Comparison of ENCODE assay signal across 7 mouse cellular contexts in genomic region chr8:84774473-84774911, GRCm38 (mm10). TPM values are rescaled to one million over a fixed set of nuclear protein-coding genes. Genes with fewer than 3 reads are reported as not detected.
DNase-seq lines count a peak whose midpoint lies in the region; ATAC-seq and TF ChIP-seq lines count a peak whose summit lies in the region.

No protein-coding gene starts in this region.

- H3K9ac ChIP-seq in heart, adult 2 months (ENCODE audit: low read depth, low read length): 0 out of 2 replicates have a peak overlapping the region, but pooled peaks have one; percentile 8
- H3K9ac ChIP-seq in neural tube, embryonic 12.5 days: no peak overlapping the region

- no peaks in the 10 kb centered on the region for H3K36me3 ChIP-seq in spleen, adult 2 months (ENCODE audit: control insufficient read depth, insufficient read depth, low read length)
- no peaks in the 10 kb centered on the region for H3K36me3 ChIP-seq in heart, adult 2 months (ENCODE audit: control insufficient read depth, insufficient read depth, low read length)
- H3K36me3 ChIP-seq in neural tube, embryonic 12.5 days: no peaks in the 10 kb centered on the region

- no peak for DNase-seq in spleen, adult 2 months (ENCODE audit: low read depth in 1 of 2, low spot score in 2 of 2)
- no peak for DNase-seq in spleen, adult 18-20 months
- DNase-seq in cerebellum, postnatal 14 days: peak; percentile 82 to 84
- peak; percentile 79 to 80 for DNase-seq in heart, adult 2 months
- peak; percentile 73 for DNase-seq in kidney, postnatal 10 days
- DNase-seq in frontal cortex, postnatal 25 days (ENCODE audit: low spot score in 2 of 2): no peak

- TF ChIP-seq EP300 in heart, adult 2 months (IDR thresholded peaks at IDR 0.05; ENCODE audit: insufficient read depth, low read depth, low read length): no peak

- H3K27me3 ChIP-seq in spleen, adult 2 months (ENCODE audit: control insufficient read depth, insufficient read depth, low read length): peaks cover 4% of the 10 kb centered on the region; the same call in 1 of the 2 replicates
- H3K27me3 ChIP-seq in heart, adult 2 months (ENCODE audit: control insufficient read depth, insufficient read depth, low read length): no peaks in the 10 kb centered on the region
- peaks cover 98% of the 10 kb centered on the region for H3K27me3 ChIP-seq in neural tube, embryonic 12.5 days (replicated peaks)

- H3K4me1 ChIP-seq in spleen, adult 2 months (ENCODE audit: control insufficient read depth, insufficient read depth, insufficient read length): peaks cover 2% of the 10 kb centered on the region
- peaks cover 25% of the 10 kb centered on the region for H3K4me1 ChIP-seq in heart, adult 2 months (ENCODE audit: control insufficient read depth, insufficient read depth, low read length)
- H3K4me1 ChIP-seq in neural tube, embryonic 12.5 days: peaks cover 39% of the 10 kb centered on the region

- intact Hi-C loops in heart, adult 2 months (cut with DNase I): loop anchor here (2.0 kb wide), 1 partner anchor 24 kb away; no protein-coding TSS in a partner anchor

- TF ChIP-seq CTCF in spleen, adult 2 months (IDR thresholded peaks at IDR 0.05; ENCODE audit: extremely low read depth, insufficient read depth, insufficient read length, insufficient replicate concordance): no peak
- TF ChIP-seq CTCF in heart, adult 2 months (IDR thresholded peaks at IDR 0.05): no peak

- peak overlapping the region; percentile 10; the same call in 1 of the 2 replicates for H3K27ac ChIP-seq in spleen, adult 2 months (ENCODE audit: insufficient read depth, low read length)
- peak overlapping the region; percentile 82 for H3K27ac ChIP-seq in heart, adult 2 months
- H3K27ac ChIP-seq in neural tube, embryonic 12.5 days: no peak overlapping the region

- 0 out of 2 replicates have a peak, but pooled peaks have one; percentile 45 for ATAC-seq in neural tube, embryonic 12.5 days (ENCODE audit: low FRiP score, low read depth)

- WGBS in spleen, adult 2 months: 15% methylated on average over 10 of the region's 10 CpGs
- 18% methylated on average over 10 of the region's 10 CpGs for WGBS in heart, adult 2 months
- 3% methylated on average over 10 of the region's 10 CpGs for WGBS in neural tube, embryonic 12.5 days

- H3K4me2 ChIP-seq in neural tube, embryonic 12.5 days (replicated peaks): peak overlapping the region; percentile 50

- no peak for TF ChIP-seq POLR2A in spleen, adult 2 months (IDR thresholded peaks at IDR 0.05; ENCODE audit: low read depth, low read length)
- TF ChIP-seq POLR2A in heart, adult 2 months (IDR thresholded peaks at IDR 0.05; ENCODE audit: insufficient read depth, low read depth, low read length): no peak

- H3K79me2 ChIP-seq in heart, adult 2 months (replicated peaks; ENCODE audit: control insufficient read depth, insufficient read depth, low read length): peaks cover 2% of the 10 kb centered on the region

- H3K4me3 ChIP-seq in spleen, adult 2 months (ENCODE audit: extremely low read depth, insufficient read depth, insufficient read length): no peak overlapping the region
- no peak overlapping the region for H3K4me3 ChIP-seq in heart, adult 2 months
- no peak overlapping the region for H3K4me3 ChIP-seq in neural tube, embryonic 12.5 days

- no peaks in the 10 kb centered on the region for H3K9me3 ChIP-seq in neural tube, embryonic 12.5 days

RNA-seq across cellular contexts. Expression of gene Nfix, which starts 25.7 kb away (rescaled TPM):
- polyA plus RNA-seq in spleen, adult 2 months (2012; rRNA removed): 13.7 and 17.1 TPM in 2 replicates
- 100 to 1,000 TPM; 274 to 297 TPM for total RNA-seq in heart, adult 2 months (2021)
- polyA plus RNA-seq in heart, adult 2 months (2012; rRNA removed): 49.0 and 68.7 TPM in 2 replicates
- polyA plus RNA-seq in neural tube, embryonic 12.5 days (2016; fragmentation: Nextera tagmentation; extraction: Ambion mirVana): 8.4 and 11.2 TPM in 2 replicates

RNA-seq across cellular contexts. Expression of gene Dand5, which starts 48.1 kb away (rescaled TPM):
- 1.6 and 1.8 TPM in 2 replicates for polyA plus RNA-seq in spleen, adult 2 months (2012; rRNA removed)
- 10 to 100 TPM; 11.2 to 12.3 TPM for total RNA-seq in heart, adult 2 months (2021)
- polyA plus RNA-seq in heart, adult 2 months (2012; rRNA removed): 6.1 and 7.6 TPM in 2 replicates
- 6.5 and 8.3 TPM in 2 replicates for polyA plus RNA-seq in neural tube, embryonic 12.5 days (2016; fragmentation: Nextera tagmentation; extraction: Ambion mirVana)

RNA-seq across cellular contexts. Expression of gene G430095P16Rik, which starts 51.7 kb away (rescaled TPM):
- polyA plus RNA-seq in spleen, adult 2 months (2012; rRNA removed): 4.5 TPM in 2 replicates
- under 1 TPM in 1 of 2 experiments, not detected in 1; 0.55 TPM for total RNA-seq in heart, adult 2 months (2021)
- polyA plus RNA-seq in heart, adult 2 months (2012; rRNA removed): 0.70 TPM in 1 of 2 replicates, not detected in the other
- polyA plus RNA-seq in neural tube, embryonic 12.5 days (2016; fragmentation: Nextera tagmentation; extraction: Ambion mirVana): 2.5 and 2.6 TPM in 2 replicates

RNA-seq across cellular contexts. Expression of gene Gadd45gip1, which starts 56.8 kb away (rescaled TPM):
- polyA plus RNA-seq in spleen, adult 2 months (2012; rRNA removed): 20.3 and 61.4 TPM in 2 replicates
- 10 to 100 TPM; 27.4 to 29.7 TPM for total RNA-seq in heart, adult 2 months (2021)
- polyA plus RNA-seq in heart, adult 2 months (2012; rRNA removed): 13.4 and 21.2 TPM in 2 replicates
- 39.7 and 40.1 TPM in 2 replicates for polyA plus RNA-seq in neural tube, embryonic 12.5 days (2016; fragmentation: Nextera tagmentation; extraction: Ambion mirVana)

Comparison
In these comparisons a context has a peak if more than half of its experiments do, and no peak if none do; other contexts are left out.
1. DNase-seq: peak in cerebellum, postnatal 14 days (2 of 2), heart, adult 2 months (2 of 2) and kidney, postnatal 10 days (single experiment); none in spleen, adult 2 months (0 of 2), spleen, adult 18-20 months (0 of 2) and frontal cortex, postnatal 25 days (0 of 2).